Mouse (Mus musculus): ENCODE measurements around the gene Olfr48. TPM values are rescaled to one million over a fixed set of nuclear protein-coding genes. Genes with fewer than 3 reads are reported as not detected.

Gene Olfr48
- polyA plus RNA-seq, 1 experiment from 2014 or later: not detected

Other genes starting within 250 kb of the Olfr48 start
- gene Olfr1247, start 234.1 kb downstream of the Olfr48 start, polyA plus RNA-seq (2014; fragmentation: Nextera tagmentation; extraction: Ambion mirVana): not detected in 2 replicates
- not detected in 2 replicates for gene Olfr1248, start 230.0 kb downstream of the Olfr48 start, polyA plus RNA-seq (2014; fragmentation: Nextera tagmentation; extraction: Ambion mirVana)
- gene Olfr1249, start 213.2 kb downstream of the Olfr48 start, polyA plus RNA-seq (2014; fragmentation: Nextera tagmentation; extraction: Ambion mirVana): not detected in 2 replicates
- not detected in 2 replicates for gene Olfr1250, start 186.7 kb downstream of the Olfr48 start, polyA plus RNA-seq (2014; fragmentation: Nextera tagmentation; extraction: Ambion mirVana)
- gene Olfr1251, start 176.3 kb downstream of the Olfr48 start, polyA plus RNA-seq (2014; fragmentation: Nextera tagmentation; extraction: Ambion mirVana): not detected in 2 replicates
- not detected in 2 replicates for gene Olfr1252, start 123.2 kb downstream of the Olfr48 start, polyA plus RNA-seq (2014; fragmentation: Nextera tagmentation; extraction: Ambion mirVana)
- gene Olfr1253, start 91.1 kb downstream of the Olfr48 start, polyA plus RNA-seq (2014; fragmentation: Nextera tagmentation; extraction: Ambion mirVana): not detected in 2 replicates
- gene Olfr1254, start 54.6 kb downstream of the Olfr48 start, polyA plus RNA-seq (2014; fragmentation: Nextera tagmentation; extraction: Ambion mirVana): not detected in 2 replicates
- not detected in 2 replicates for gene Olfr1255, start 36.2 kb downstream of the Olfr48 start, polyA plus RNA-seq (2014; fragmentation: Nextera tagmentation; extraction: Ambion mirVana)
- not detected in 2 replicates for gene Olfr1256, start 6.7 kb downstream of the Olfr48 start, polyA plus RNA-seq (2014; fragmentation: Nextera tagmentation; extraction: Ambion mirVana)
- gene Olfr1257, start 30.2 kb upstream of the Olfr48 start, polyA plus RNA-seq (2014; fragmentation: Nextera tagmentation; extraction: Ambion mirVana): not detected in 2 replicates
- not detected in 2 replicates for gene Olfr1258, start 79.1 kb upstream of the Olfr48 start, polyA plus RNA-seq (2014; fragmentation: Nextera tagmentation; extraction: Ambion mirVana)
- gene Olfr1259, start 100.5 kb upstream of the Olfr48 start, polyA plus RNA-seq (2014; fragmentation: Nextera tagmentation; extraction: Ambion mirVana): not detected in 2 replicates
- gene Olfr1260, start 126.1 kb upstream of the Olfr48 start, polyA plus RNA-seq (2014; fragmentation: Nextera tagmentation; extraction: Ambion mirVana): not detected in 2 replicates
- not detected in 2 replicates for gene Olfr1261, start 143.0 kb upstream of the Olfr48 start, polyA plus RNA-seq (2014; fragmentation: Nextera tagmentation; extraction: Ambion mirVana)
- gene Olfr1262, start 151.9 kb upstream of the Olfr48 start, polyA plus RNA-seq (2014; fragmentation: Nextera tagmentation; extraction: Ambion mirVana): not detected in 2 replicates
- not detected in 2 replicates for gene Olfr1263, start 163.9 kb upstream of the Olfr48 start, polyA plus RNA-seq (2014; fragmentation: Nextera tagmentation; extraction: Ambion mirVana)
- not detected in 2 replicates for gene Olfr1264, start 177.4 kb upstream of the Olfr48 start, polyA plus RNA-seq (2014; fragmentation: Nextera tagmentation; extraction: Ambion mirVana)
- not detected in 2 replicates for gene Olfr1265, start 187.1 kb upstream of the Olfr48 start, polyA plus RNA-seq (2014; fragmentation: Nextera tagmentation; extraction: Ambion mirVana)
- gene Olfr140, start 215.4 kb upstream of the Olfr48 start, polyA plus RNA-seq (2014; fragmentation: Nextera tagmentation; extraction: Ambion mirVana): not detected in 2 replicates